Mouse (Mus musculus): ENCODE results near the gene Cc2d2b.

The Cc2d2b gene

DNA sequence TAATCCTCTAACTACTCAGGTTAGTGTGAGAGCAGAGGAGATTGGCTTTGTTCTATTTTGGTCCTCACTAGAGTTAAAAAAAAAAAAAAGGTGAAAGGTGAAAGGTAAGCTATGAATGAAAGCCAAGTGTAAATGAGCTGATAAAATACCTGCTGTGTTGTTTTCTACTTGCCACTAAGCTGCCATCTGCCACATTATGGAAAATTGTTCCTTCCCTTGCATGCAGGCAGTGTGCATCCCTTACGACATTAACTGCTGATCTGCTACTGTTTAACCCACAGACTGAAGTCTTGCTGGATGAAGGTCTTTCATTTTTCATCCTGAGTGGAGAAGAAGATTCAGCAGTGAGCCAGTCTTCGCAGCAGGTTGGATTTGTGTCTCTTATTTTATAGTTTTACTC lies 11.5 kb downstream of the Cc2d2b start:
- DNase-seq (ENCODE audit: low read depth, low spot score), result no peak

DNA sequence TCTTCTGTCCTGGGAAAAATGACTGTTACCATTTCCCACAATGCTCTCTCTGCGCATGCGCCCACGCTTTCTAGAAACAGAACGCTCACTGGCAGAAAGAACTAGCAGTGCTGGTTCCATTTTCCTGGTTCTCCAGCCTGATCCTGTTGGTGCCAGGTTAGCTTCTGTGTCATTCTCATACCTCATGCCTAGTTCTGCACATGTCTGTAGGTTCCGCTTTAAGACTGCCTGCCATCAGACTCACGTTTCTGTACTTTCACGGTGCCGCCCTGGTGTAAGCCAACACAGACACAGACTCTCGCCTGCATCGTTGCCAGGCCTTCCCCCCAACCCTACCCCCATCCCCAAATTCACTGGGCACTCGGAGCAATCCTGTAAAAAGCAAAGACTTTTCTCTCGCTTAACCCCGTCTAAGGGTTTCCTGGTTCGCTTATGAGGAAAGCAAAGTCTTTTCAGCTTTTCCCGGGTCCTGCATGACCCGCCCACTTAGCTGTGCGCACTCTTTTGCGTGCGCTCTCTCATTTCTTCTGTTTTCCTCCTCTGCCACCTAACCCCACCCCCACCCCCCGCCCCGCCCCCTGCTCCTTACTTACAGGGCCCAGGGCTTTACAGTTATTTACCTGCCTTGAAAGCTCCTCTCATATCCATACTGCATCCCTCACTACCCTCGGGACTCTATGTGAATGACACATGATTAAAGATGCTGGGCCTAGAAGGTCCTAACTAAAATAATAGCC lies 13.6 kb downstream of the Cc2d2b start:
- no peak for DNase-seq (ENCODE audit: low read depth, low spot score)

DNA sequence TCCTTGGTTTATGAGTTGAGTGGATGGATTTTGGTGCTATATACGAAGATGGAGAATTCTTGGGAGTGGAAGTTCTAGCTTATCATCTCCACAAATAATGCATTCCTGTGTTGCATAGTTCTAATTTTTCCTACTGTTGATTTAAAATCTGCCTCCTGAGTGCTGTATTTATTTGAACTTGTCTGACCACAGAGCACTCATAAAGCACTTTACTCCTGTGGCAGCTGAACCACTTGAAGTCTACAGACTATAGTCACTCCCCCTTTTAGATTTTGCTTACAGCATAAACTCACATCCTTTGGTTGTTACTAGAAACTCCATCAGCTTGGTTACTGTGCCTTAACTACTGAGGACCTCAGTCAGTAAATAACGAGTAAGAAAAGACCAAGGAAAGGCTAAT lies 18.6 kb downstream of the Cc2d2b start:
- no peak for DNase-seq (ENCODE audit: low read depth, low spot score)

DNA sequence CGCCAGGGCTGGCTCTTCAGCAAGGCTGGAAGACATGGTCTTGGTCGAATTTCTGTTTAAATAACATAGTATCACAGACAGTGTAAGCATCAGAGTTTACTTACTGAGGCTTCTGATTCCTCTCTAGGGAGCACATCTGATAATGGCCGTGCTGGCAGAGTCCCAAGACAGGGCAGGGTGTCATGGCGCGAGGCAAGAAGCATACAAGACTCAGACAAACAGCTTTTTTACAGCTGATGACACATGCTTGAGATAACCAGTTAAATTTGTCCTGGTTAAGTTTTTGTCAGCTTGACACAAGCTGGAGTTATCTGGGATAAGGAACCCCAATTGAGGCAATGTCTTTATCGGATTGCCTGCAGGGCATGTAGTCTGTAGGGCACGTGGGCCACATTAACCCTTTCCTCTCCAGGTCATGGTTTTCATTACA lies 20.8 kb downstream of the Cc2d2b start:
- DNase-seq (ENCODE audit: low read depth, low spot score), result no peak

DNA sequence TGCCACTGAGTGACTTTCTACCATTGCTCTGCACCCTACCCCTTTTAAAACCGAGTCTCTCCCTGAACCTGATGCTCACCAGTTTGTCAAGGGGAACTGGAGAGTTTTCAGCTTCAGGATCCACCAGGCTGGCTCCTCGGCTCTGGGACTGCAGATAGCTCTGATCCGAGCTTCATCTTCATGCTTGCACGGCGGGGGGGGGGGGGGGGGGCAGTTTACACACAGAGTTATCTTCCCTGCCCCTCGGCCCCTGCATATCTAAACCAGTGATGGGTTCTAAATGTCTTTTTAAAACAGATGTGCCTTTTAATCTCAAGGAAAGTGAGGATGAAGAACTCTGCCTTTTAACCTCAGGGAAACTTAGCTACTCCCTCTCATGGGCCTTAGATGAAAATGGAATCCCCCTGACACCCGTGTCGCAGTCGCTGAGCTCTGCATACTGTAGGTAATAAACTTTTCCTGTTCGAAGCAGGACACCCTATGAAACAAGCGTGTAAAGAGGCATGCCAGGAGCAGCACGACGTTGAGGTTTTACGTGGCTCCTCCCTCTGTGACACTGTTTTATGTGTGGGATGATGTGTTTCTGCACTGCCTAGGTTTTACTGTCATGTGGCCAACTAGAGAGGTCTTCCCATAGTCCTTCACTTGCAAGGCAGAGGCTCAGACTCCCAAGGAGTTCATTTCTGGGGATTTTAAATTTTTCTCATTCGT lies 39.6 kb downstream of the Cc2d2b start:
- no peak for DNase-seq (ENCODE audit: low read depth, low spot score)

DNA sequence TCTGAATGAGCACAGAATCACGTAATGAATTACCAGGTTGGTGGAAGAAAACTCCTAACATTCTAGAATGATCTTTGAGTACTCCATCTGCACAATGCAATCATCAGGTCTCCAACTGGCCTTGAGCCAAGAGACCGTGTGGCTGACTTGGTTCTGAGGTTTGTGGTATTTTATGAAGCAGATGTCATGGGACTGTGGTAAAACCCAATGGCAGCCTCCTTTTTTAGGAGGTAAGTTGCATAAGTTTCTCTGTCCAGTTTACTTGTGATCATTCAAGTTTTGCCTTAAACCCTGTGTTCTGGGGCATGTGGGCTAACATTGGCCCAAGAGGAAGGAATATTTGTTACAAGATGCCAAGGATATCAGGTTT lies 40.1 kb downstream of the Cc2d2b start:
- no peak for DNase-seq (ENCODE audit: low read depth, low spot score)

DNA sequence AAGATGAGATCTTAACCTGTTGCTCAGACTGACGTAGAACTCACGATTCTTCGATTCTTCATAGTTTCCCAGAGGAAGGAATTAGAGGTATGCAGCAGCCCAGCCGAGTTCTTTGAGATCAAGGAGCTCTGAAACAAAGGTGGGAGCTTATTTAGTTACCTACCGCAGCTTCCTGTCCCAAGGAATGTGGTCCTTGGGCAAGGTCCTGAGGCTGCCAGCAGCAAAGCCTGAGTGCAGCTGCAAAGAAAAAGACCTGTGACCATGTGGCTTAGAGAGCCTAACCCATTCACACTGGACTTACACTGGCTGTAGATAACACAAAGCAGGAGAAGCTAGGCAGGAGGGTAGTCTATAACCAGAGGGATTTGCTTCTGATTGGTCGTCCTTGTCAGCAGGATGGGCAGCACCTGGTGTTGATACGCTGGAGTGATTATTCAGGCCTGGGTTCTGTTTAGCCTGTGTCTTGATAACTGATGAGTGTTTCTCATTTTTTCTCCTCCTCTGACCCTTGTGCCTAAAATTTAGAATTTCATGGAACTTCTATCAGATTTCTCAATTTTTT lies 56.7 kb downstream of the Cc2d2b start:
- no peak for DNase-seq (ENCODE audit: low read depth, low spot score)

DNA sequence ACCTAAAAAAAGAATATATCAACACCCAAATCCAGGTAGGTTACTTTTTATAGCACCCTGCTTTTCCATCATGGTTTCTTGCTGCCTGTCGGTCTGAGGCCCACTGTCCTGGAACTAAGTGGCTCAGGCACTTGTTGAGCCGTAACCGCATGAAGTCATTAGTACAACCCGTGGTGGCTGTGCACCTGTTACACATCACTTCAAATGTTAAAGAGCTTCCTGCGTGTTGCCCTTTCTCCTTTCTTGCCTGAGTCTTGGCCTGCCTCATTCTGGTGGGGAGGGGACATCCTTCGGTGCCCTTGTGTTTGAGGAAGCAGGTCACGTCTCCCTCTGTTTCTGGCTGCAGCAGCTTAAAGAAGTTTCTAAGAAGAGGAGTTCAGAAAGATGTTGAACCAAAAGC lies 61.3 kb downstream of the Cc2d2b start:
- no peak for DNase-seq (ENCODE audit: low read depth, low spot score)

DNA sequence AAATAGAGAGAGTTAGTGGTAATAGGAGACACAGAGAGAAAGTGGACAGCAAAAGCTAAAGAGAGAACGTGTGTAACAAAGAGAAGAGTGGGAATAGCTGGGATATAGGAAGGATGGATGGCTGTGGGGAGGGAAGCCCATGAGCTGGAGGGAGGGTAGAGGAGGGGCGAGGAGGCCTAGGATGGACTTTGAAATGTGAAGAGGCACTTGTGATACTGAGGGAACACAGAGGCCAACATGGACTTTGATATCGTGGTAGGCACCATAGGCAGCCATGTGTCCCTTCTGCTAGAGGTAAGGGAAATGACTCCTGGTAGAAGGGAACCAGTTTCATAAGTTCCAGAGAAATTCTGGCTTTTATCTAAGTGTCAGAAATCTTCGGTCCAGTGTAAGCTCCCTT lies 63.3 kb downstream of the Cc2d2b start:
- no peak for DNase-seq (ENCODE audit: low read depth, low spot score)

DNA sequence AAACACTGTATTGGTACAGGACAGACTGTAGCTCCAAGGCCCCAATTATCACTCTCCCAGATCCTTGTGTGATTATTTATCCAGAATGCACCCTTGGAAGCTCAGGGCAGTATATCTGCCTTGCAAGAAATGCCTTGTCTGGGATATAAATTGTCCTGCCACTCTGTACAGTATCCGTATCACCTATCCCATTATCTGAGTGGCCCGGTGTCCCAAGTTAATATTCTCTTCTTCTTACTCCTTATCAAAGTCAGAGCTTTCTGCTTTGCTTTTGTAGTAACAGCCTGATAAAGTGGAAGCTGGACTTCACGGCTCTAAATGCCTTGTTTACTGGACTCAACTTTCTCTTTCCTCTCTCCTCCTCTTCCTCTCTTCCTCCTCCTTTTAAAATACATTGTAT lies 64.2 kb downstream of the Cc2d2b start:
- DNase-seq (ENCODE audit: low read depth, low spot score), result no peak

DNA sequence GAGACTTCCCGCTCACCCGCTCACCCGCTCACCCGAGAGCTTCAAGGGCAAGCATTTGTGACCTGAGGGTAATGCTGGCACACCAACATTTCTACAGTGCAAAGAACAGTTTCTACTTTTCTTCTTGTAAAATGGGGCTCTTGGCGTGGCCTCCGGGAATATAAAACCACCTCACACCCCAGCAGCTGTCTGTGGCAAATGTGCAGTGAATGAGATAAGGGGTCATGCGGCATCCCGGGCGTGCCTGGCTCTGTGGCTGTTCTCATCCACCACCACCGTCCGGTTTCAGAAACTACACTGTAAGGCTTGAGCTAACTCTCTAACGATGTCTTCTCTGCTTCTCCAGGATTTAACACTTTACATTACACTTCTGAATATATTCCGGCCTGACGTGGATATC lies 64.8 kb downstream of the Cc2d2b start:
- no peak for DNase-seq (ENCODE audit: low read depth, low spot score)

DNA sequence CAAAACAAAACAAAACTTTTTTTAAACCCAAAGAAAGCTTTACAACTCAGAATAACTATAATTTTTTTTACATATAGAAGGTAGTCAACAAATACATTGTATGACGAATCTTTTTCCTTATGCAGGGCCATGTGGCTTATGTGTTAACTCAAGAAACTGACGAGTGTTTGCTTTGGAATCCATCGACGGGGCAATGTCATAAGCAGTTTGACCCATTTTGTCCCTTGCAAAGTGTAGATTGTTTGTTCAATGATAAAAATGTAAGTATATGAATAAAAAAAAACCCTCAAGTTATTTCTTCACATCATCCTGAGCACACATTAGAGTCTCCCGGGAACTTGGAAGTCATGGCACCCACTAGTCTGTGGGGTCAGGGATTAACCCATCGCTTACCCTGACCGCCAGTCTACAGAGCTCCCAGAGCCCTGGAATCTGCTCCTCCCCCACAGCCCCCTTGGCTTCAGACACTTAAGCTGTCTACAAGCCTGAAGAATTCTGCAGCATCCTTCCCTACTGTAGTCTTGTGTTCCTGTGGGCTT lies 67.2 kb downstream of the Cc2d2b start:
- no peak for DNase-seq (ENCODE audit: low read depth, low spot score)

DNA sequence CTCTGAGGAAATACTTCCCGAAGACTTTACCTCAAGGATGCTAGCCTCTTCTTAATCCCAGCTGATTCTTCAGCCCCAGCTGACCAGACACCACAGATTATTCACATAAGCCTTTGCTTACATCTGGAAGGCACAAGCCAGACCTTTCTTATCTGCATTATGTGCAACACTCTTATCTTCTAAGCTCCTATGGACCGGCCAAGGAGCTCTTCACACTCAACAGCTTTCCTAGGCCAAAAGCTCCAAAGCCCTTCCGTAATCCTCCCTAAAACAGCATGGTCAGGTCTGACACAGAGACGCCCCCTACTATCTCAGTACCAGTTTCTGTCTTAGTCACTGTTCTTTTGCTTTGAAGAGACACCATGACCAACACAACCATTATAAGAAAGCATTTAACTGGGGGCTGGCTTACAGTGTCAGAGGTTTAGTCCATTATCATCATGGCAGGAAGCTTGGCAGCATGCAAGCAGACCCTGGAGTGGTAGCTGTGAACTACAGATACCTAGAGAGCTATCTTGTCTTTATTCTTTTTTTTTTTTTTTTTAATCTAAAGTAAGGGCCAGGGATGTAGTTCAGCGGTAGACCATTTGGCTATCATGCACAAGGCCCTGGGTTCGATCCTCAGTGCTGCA lies 69.5 kb downstream of the Cc2d2b start:
- DNase-seq (ENCODE audit: low read depth, low spot score), result no peak

DNA sequence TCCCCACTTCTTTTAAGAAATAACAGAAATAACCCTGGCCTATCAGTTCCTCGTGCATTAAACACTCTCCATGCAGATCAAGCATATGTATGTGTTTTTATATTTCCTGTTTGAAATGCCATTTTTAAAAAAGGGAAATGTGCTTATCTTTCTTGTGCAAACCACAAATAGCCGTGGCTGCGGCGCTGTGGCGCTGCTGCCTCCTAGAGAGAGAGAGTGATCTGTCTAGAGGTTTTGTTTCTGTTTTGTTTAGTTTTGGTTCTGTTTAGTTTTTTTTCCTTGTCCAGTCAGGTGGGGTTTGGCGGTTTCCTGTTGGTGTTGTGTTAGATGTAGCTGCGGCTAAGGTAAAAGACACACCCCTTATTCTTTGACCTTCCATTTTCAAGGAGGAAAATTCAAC lies 70.2 kb downstream of the Cc2d2b start:
- no peak for DNase-seq (ENCODE audit: low read depth, low spot score)

DNA sequence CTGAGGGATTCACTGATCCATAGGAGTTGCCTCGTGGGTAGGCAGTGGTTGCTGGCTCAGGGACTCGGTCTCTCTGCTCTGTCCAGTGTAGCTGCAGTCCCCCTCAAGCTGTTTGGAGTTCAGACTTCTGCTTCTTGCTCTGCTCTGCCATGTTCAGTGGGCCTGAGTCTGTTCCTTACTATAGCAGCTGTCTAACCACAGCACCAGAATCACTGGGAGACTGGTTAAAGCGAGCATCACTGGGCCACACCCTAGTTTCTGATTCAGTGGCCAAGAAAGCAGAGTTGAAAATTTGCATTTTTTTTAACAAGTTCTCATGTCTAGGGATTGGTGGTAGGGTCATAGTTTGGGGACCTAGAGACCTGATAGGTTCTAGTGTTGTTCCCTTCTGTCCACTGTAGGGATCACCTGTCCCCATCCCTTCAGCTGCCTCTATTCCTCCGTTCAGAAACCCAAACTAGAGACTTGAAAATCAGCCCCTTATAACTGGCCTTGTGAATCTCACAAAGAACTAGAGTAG lies 72.8 kb downstream of the Cc2d2b start:
- DNase-seq (ENCODE audit: low read depth, low spot score), result no peak

DNA sequence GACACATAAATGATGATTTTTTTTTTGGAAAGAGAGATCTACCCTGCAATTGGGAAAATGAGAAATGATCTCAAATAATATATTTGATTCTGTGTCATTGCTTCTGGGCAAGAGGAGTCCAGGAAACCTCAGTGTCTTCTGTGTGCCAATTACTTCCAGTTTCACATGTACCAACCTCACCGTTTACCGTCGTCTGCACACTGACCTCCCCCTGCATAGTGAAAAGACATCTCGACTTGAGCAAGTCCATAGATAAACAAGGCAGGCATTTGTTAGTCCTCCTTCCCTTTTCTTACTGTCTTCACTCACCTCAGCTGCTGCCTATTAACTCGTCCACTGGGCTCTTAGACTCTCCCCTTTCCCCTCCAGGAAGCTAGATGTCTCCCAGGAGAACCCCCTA lies 77.1 kb downstream of the Cc2d2b start:
- DNase-seq (ENCODE audit: low read depth, low spot score), result no peak

DNA sequence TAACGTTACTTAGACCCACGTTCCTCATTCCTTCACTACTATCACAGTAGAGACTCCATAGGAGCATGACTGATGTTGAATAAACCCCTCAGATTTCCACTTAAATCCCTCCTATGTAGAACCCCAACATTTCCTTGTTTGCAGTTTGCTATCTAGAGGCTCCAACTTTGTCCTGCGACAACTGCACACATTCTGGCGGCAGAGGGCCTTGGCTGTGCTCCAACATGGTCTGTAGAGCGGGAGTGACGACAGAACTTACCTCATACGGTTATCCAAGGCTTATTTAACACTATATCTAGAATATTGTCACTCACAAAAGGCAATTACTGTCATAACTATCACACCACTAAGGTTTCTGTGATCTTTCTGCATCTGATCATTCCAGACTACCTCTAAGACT lies 78.2 kb downstream of the Cc2d2b start:
- DNase-seq (ENCODE audit: low read depth, low spot score), result no peak

DNA sequence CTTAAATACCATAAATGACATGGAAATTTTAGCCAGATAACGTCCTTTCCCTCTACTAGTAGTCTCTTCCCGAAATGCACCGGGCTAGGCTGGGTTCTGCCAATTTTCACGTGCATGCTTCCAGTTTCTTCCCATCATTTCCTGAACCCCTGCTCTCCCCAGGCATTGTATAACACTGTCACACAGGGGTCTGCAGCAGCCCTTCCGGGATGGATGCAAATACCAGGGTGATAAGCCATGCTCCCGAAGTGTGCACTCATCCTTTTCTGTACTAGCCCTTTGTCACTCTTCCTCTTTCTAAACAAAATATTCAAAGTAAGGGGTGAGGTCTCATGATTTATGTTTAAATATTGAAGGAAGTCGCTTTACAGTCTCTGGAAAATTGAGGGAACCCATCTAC lies 81.6 kb downstream of the Cc2d2b start:
- DNase-seq (ENCODE audit: low read depth, low spot score), result no peak

DNA sequence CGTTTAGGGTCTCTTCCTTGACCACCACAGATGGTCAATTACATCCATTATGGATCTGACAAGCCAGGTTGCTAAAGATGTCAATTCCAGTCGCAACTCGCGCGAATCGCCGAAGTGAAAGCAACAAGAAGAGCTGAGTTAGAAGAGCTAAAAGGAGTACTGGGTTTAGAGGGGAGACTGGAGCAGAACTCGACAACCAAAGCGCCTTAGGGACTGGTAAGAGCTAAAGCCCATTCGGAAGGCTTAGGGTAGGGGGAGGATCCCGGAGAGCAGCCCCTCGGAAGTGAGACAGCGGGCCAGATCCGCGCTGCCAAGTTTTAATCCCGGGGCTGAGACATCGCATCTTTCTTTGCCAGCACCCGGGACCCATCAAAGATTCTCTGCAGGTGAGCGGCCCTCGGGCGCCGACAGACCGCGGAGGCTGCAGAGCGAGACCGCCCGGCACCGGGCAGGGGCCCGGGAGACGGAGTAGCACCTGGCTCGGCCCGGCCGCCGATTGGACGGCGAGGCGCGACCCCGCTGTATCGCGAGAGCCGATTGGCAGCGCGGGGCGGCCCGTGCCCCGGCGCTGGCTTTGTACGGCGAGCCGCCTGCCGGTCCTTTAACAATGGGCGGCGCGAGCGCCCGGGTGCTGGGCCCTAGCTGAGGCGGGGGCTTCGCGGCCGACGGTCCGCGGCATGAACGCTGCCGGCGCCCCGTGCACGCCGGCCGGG lies 82.3 kb downstream of the Cc2d2b start, which contains the start of gene Ccnj:
Gene Ccnj (plus strand): TSS at position 577 of the 713 bp plus-strand sequence.
- DNase-seq (ENCODE audit: low read depth, low spot score), result peak; percentile 83

DNA sequence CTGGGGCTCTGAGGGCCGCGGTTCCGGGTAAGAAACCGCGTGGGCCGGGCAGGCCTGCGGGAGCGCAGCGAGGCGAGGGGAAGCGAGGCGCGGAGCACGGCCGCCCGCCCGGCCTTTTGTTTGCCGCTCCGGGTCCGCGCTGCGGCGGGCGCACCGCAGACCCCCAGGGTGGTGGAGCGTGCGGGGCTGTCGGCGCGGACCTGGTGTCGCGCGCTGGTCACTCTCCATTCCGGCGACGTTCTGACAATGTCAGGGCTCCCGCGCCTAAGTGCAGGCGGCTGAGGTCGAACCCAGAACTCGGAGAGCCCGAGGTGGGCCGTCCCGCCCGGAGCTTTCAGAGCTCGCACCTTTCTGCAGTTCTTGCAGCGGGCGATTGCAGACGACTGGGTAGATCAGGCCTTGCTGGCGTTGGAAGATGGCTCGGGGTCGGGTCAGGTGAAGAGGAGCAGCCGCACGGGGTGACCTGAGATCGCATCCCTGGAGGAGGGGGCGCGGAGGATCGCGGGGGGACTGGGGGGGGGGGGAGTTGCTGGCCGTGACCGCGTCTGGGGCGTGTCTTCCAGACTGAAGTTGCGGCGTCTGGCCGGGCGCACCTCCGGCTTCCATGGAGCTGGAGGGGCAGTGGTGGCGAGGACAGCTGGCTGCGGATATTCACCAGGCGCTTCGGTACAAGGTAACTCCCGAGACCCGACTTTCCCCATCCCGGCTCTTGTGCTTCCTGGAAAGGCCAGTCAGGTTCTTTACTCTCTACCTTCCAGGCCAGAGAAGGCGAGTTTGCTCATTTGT lies 83.1 kb downstream of the Cc2d2b start:
- DNase-seq (ENCODE audit: low read depth, low spot score), result peak; percentile 31

DNA sequence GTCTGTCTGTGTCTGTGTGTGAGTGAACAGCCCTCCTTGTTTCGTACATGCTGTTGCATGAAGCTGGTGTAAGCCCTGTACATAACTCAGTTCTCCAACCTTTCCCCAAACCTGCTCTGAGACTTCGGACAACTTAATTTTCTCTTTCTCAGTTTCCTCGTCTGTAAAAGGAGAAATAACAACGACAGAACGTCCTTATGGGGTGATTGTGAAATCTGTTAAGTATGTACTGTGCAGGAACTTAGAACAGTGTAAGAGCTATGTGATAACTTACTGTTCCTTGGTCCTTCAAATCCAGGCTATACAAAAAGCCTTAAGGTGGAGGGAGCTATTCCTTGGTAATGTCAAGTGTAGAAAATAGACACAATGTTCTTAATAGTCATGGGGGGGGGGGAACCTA lies 83.8 kb downstream of the Cc2d2b start:
- DNase-seq (ENCODE audit: low read depth, low spot score), result no peak

Measured in retina, postnatal 7 days (tissue).